Mouse (Mus musculus): ENCODE data around the gene Serpinb3a.

- TF ChIP-seq POLR2A (IDR thresholded peaks at IDR 0.05; ENCODE audit: insufficient read depth, low read depth, low read length): no peak
- no peak for TF ChIP-seq CTCF (IDR thresholded peaks at IDR 0.05)
- no peak for TF ChIP-seq EP300 (IDR thresholded peaks at IDR 0.05; ENCODE audit: insufficient read depth, low read depth, low read length)
These were observed 36.9 kb downstream of the Serpinb3a start for GRCm38 (mm10) chr1:107015210-107015609.
